Mouse (Mus musculus) C2C12 (cell line): ENCODE data around the gene Rorc.

Source experiments
- CTCF ChIP-seq: IDR thresholded peaks from one replicate; pipeline ENCODE4 v1.5.1; 2011; ENCODE audit not compliant: control insufficient read depth, insufficient read depth, insufficient read length
- MAX ChIP-seq: IDR thresholded peaks from one replicate; pipeline ENCODE4 v1.6.1; 2011; ENCODE audit warnings: mild to moderate bottlenecking, control low read depth

- no peak for TF ChIP-seq CTCF
- no peak for TF ChIP-seq MAX
Observed at GRCm38 (mm10) chr3:94393049-94393448, 20.5 kb downstream of the Rorc start.
